Mouse (Mus musculus): ENCODE data around the gene Prr12. TPM values are rescaled to one million over a fixed set of nuclear protein-coding genes. Genes with fewer than 3 reads are reported as not detected.

Gene Prr12
- polyA plus RNA-seq, 1 experiment from 2014 or later, result 13.7 TPM

- peak within 1 kb of the TSS; percentile 88 for H3K27ac ChIP-seq (replicated peaks)
- under 1% methylated on average over 67 of the region's 69 CpGs for WGBS
- H3K9me3 ChIP-seq, result no peaks in the 10 kb centered on the region
- H3K4me2 ChIP-seq (replicated peaks), result peak within 1 kb of the TSS; percentile 87
- ATAC-seq (ENCODE audit: low FRiP score, low read depth), result peak; percentile 91
- H3K4me1 ChIP-seq, result peaks cover 26% of the 10 kb centered on the region
- peak within 1 kb of the TSS; percentile 97 for H3K9ac ChIP-seq (replicated peaks)
- H3K4me3 ChIP-seq, result peak within 1 kb of the TSS; percentile 93
- peaks cover 23% of the 10 kb centered on the region for H3K27me3 ChIP-seq
- peaks cover 30% of the 10 kb centered on the region for H3K36me3 ChIP-seq
Observed at GRCm38 (mm10) chr7:45015957-45016612, 36.6 kb downstream of the Prr12 start, which contains the start of gene Scaf1. TSS of gene Scaf1 (minus strand) at chr7:45016363.

GRCm38 (mm10) chr7:45015344-45015956, 37.2 kb downstream of the Prr12 start:
- H3K4me1 ChIP-seq, result peaks cover 26% of the 10 kb centered on the region
- no peaks in the 10 kb centered on the region for H3K9me3 ChIP-seq
- 3% methylated on average over 20 of the region's 20 CpGs for WGBS
- H3K27me3 ChIP-seq, result peaks cover 22% of the 10 kb centered on the region
- H3K9ac ChIP-seq (replicated peaks), result peak overlapping the region; percentile 97
- no peak for ATAC-seq (ENCODE audit: low FRiP score, low read depth)
- peak overlapping the region; percentile 87 for H3K4me2 ChIP-seq (replicated peaks)
- H3K36me3 ChIP-seq, result peaks cover 32% of the 10 kb centered on the region
- peak overlapping the region; percentile 81 for H3K27ac ChIP-seq (replicated peaks)
- H3K4me3 ChIP-seq, result peak overlapping the region; percentile 93

- peaks cover 26% of the 10 kb centered on the region for H3K4me1 ChIP-seq
- no peak overlapping the region for H3K27ac ChIP-seq (replicated peaks)
- H3K9ac ChIP-seq (replicated peaks), result peak overlapping the region; percentile 97; the same call in 1 of the 2 replicates
- H3K9me3 ChIP-seq, result no peaks in the 10 kb centered on the region
- H3K4me3 ChIP-seq, result 0 out of 2 replicates have a peak overlapping the region, but pooled peaks have one; percentile 93
- no peak overlapping the region for H3K4me2 ChIP-seq (replicated peaks)
- peaks cover 46% of the 10 kb centered on the region for H3K36me3 ChIP-seq
- peaks cover 10% of the 10 kb centered on the region; the same call in 1 of the 2 replicates for H3K27me3 ChIP-seq
- WGBS, result 96% methylated on average over 3 of the region's 3 CpGs
- no peak for ATAC-seq (ENCODE audit: low FRiP score, low read depth)
Observed at GRCm38 (mm10) chr7:45014096-45014451, 38.6 kb downstream of the Prr12 start.

- H3K27me3 ChIP-seq, result 0 out of 2 replicates have a peak, but pooled peaks cover 4% of the 10 kb centered on the region
- H3K27ac ChIP-seq (replicated peaks), result no peak overlapping the region
- H3K9ac ChIP-seq (replicated peaks), result no peak overlapping the region
- H3K4me3 ChIP-seq, result no peak overlapping the region
- peaks cover 26% of the 10 kb centered on the region for H3K4me1 ChIP-seq
- no peaks in the 10 kb centered on the region for H3K9me3 ChIP-seq
- 94% methylated on average over 16 of the region's 16 CpGs for WGBS
- peaks cover 52% of the 10 kb centered on the region for H3K36me3 ChIP-seq
- no peak for ATAC-seq (ENCODE audit: low FRiP score, low read depth)
- no peak overlapping the region for H3K4me2 ChIP-seq (replicated peaks)
Observed at GRCm38 (mm10) chr7:45013366-45014095, 39.1 kb downstream of the Prr12 start.

GRCm38 (mm10) chr7:45012824-45013223, 39.9 kb downstream of the Prr12 start:
- H3K4me1 ChIP-seq, result peaks cover 21% of the 10 kb centered on the region
- ATAC-seq (ENCODE audit: low FRiP score, low read depth), result no peak
- no peak overlapping the region for H3K4me3 ChIP-seq
- H3K27ac ChIP-seq (replicated peaks), result no peak overlapping the region
- WGBS, result 92% methylated on average over 4 of the region's 4 CpGs
- H3K36me3 ChIP-seq, result peaks cover 59% of the 10 kb centered on the region
- no peak overlapping the region for H3K9ac ChIP-seq (replicated peaks)
- H3K4me2 ChIP-seq (replicated peaks), result no peak overlapping the region
- no peaks in the 10 kb centered on the region for H3K9me3 ChIP-seq
- H3K27me3 ChIP-seq, result no peaks in the 10 kb centered on the region

GRCm38 (mm10) chr7:45012011-45012410, 40.7 kb downstream of the Prr12 start:
- Histone ChIP-seq H3K4me3 (no peak overlapping the region), H3K4me2 (replicated peaks) (no peak overlapping the region), H3K9me3 (no peaks in the 10 kb centered on the region), H3K4me1 (peaks cover 17% of the 10 kb centered on the region), H3K36me3 (peaks cover 67% of the 10 kb centered on the region), H3K27ac (replicated peaks) (no peak overlapping the region), H3K9ac (replicated peaks) (no peak overlapping the region), H3K27me3 (no peaks in the 10 kb centered on the region)
- 94% methylated on average over 6 of the region's 6 CpGs for WGBS
- no peak for ATAC-seq (ENCODE audit: low FRiP score, low read depth)

GRCm38 (mm10) chr7:45008411-45008810, 44.3 kb downstream of the Prr12 start:
- Histone ChIP-seq H3K9ac (replicated peaks) (no peak overlapping the region), H3K4me2 (replicated peaks) (no peak overlapping the region), H3K27ac (replicated peaks) (no peak overlapping the region), H3K9me3 (no peaks in the 10 kb centered on the region), H3K4me1 (no peaks in the 10 kb centered on the region), H3K4me3 (no peak overlapping the region), H3K36me3 (peaks cover 94% of the 10 kb centered on the region), H3K27me3 (no peaks in the 10 kb centered on the region)
- WGBS, result 93% methylated on average over 19 of the region's 19 CpGs
- no peak for ATAC-seq (ENCODE audit: low FRiP score, low read depth)

- H3K4me1 ChIP-seq, result no peaks in the 10 kb centered on the region
- H3K27me3 ChIP-seq, result no peaks in the 10 kb centered on the region
- no peak overlapping the region for H3K9ac ChIP-seq (replicated peaks)
- H3K27ac ChIP-seq (replicated peaks), result no peak overlapping the region
- H3K4me3 ChIP-seq, result no peak overlapping the region
- WGBS, result 96% methylated on average over 30 of the region's 30 CpGs
- no peak overlapping the region for H3K4me2 ChIP-seq (replicated peaks)
- H3K9me3 ChIP-seq, result no peaks in the 10 kb centered on the region
- no peak for ATAC-seq (ENCODE audit: low FRiP score, low read depth)
- H3K36me3 ChIP-seq, result peaks cover 94% of the 10 kb centered on the region
Observed at GRCm38 (mm10) chr7:45007846-45008245, 44.8 kb downstream of the Prr12 start.

- 97% methylated on average over 29 of the region's 29 CpGs for WGBS
- peaks cover 94% of the 10 kb centered on the region for H3K36me3 ChIP-seq
Observed at GRCm38 (mm10) chr7:45007141-45007540, 45.5 kb downstream of the Prr12 start.

GRCm38 (mm10) chr7:45006503-45006902, 46.2 kb downstream of the Prr12 start:
- Histone ChIP-seq H3K4me3 (no peak overlapping the region), H3K9me3 (no peaks in the 10 kb centered on the region), H3K27ac (replicated peaks) (no peak overlapping the region), H3K4me1 (no peaks in the 10 kb centered on the region), H3K27me3 (no peaks in the 10 kb centered on the region), H3K36me3 (peaks cover 94% of the 10 kb centered on the region), H3K4me2 (replicated peaks) (no peak overlapping the region), H3K9ac (replicated peaks) (no peak overlapping the region)
- no peak for ATAC-seq (ENCODE audit: low FRiP score, low read depth)
- WGBS, result 97% methylated on average over 12 of the region's 12 CpGs

More at GRCm38 (mm10) chr7:45007141-45007540, 45.5 kb downstream of the Prr12 start:
- no peak overlapping the region for H3K4me2 ChIP-seq (replicated peaks)
- H3K27ac ChIP-seq (replicated peaks), result no peak overlapping the region
- H3K4me3 ChIP-seq, result no peak overlapping the region
- ATAC-seq (ENCODE audit: low FRiP score, low read depth), result no peak
- H3K9ac ChIP-seq (replicated peaks), result no peak overlapping the region
- no peaks in the 10 kb centered on the region for H3K27me3 ChIP-seq
- H3K4me1 ChIP-seq, result no peaks in the 10 kb centered on the region
- H3K9me3 ChIP-seq, result no peaks in the 10 kb centered on the region

GRCm38 (mm10) chr7:45005321-45005992, 47.2 kb downstream of the Prr12 start:
- H3K9me3 ChIP-seq, result no peaks in the 10 kb centered on the region
- H3K27me3 ChIP-seq, result no peaks in the 10 kb centered on the region
- no peak overlapping the region for H3K4me2 ChIP-seq (replicated peaks)
- H3K27ac ChIP-seq (replicated peaks), result no peak overlapping the region
- WGBS, result 94% methylated on average over 6 of the region's 6 CpGs
- peaks cover 98% of the 10 kb centered on the region for H3K36me3 ChIP-seq
- H3K4me1 ChIP-seq, result no peaks in the 10 kb centered on the region
- no peak overlapping the region for H3K4me3 ChIP-seq
- no peak overlapping the region for H3K9ac ChIP-seq (replicated peaks)
- no peak for ATAC-seq (ENCODE audit: low FRiP score, low read depth)

Data from midbrain, embryonic 12.5 days (tissue).